Mouse (Mus musculus) left cerebral cortex, postnatal 4 days (tissue): ENCODE measurements around the gene Pdlim4. TPM values are rescaled to one million over a fixed set of nuclear protein-coding genes. Genes with fewer than 3 reads are reported as not detected.
"Not testable (repeated sequence)": the region's sequence is repeated elsewhere in the genome, so short reads cannot be mapped to it uniquely, and the experiment has no call there.

Experiments used
- DNase-seq: peaks from one replicate; pipeline ENCODE4 v3.0.0-alpha.2; 2022
- intact Hi-C: fragments of 180-260 bp; cut with DNase I; formaldehyde crosslinking; loops from one replicate; pipeline ENCODE4 v1.15.1; 2025
- total RNA-seq, 2 experiments: library from RNA; stranded (reverse); gene quantifications; 2 replicates each; pipeline ENCODE4 v1.2.3; 2021

Pdlim4 gene
- total RNA-seq, 2 experiments from 2014 or later: 11.9 to 13.5 TPM

DNA sequence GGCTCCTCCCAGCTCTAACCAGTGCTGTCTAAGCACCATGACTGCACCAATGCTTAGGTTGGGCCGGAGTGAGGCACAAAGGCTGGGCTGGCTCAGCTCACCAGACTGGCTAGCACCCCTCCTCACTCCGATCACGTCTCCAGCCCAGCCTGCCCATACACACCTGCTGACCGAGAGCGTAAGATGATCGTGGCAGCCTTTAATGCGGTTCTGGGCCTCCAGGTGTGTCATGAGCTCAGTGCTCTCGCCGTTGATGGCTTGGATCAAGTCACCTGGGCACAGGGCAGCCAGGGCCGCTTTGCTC, 5.4 kb downstream of the Pdlim4 start:
- intact Hi-C loops: loop anchor here (10.0 kb wide), 1 partner anchor 129 kb away; no protein-coding TSS in a partner anchor
- no peak for DNase-seq

DNA sequence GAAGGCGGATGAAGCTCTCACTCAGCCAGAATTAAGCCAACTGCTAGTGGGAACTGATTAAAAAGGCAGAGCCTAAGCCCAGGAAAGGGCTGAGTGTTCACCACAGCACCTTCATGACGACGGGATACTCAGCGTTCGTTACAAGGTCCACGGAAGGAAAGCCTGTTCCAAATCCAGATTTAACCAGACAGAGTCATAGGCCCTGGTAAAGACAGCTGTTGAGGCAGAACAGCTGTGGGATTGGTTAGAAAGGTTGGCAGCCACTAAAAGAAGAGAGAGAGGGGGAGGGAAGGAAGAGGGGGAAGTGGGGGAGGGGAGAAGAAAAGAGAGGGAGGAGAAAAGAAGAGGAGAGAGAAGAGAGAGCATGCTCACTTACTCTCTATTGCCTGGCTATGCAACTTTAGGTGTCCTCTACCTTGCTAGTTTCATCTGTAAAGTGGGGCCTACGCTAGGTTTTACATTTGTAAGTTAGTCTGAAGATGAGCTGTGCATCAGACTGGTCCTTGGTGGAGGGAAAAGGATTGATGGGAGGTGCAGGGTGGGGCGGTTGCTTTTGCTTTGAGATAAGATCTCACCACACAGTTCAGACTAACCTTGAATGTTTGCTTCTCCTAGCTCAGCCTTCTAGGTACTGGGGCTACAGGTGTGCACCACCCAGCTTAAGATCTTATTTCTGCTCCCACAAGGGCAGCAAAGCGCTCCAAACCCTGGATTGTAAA, 5.9 kb downstream of the Pdlim4 start:
- intact Hi-C loops: loop anchor here (10.0 kb wide), 1 partner anchor 128 kb away; no protein-coding TSS in a partner anchor

DNA sequence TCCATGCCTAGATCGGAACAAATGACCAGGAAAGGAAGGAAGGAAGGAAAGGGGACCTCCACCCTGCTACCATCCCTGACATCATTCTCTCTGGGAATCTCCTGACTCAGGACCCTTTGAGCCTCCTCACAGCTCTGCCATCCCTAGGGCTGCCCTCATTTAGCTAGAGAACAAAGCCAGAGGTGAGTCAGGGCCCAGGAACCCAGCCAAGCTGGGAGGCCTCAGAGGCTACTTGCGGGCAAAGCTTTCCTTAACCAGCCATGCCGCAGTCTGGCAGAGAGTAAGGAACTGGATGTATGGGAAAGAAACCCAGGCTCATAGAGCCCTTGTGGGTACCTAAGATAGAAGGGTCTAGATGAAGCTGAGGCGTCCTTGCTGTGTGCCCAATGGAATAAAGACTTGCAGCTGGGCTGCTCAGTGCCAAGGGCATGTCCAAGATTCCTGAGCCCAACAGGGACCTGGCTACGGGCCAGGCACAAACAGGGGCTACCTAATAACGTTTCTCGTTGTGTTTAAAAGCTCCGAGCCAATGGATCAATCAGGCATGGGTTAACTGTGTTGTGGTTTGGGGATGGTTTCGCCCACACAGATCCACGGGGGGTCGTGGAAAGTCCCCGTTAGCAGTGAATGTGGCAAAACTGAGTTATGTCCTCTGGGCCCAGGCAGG, 6.6 kb downstream of the Pdlim4 start:
- DNase-seq: peak; percentile 60
- intact Hi-C loops: loop anchor here (10.0 kb wide), 1 partner anchor 127 kb away; no protein-coding TSS in a partner anchor

More for the DNA sequence above, 5.9 kb downstream of the Pdlim4 start:
- no peak for DNase-seq

DNA sequence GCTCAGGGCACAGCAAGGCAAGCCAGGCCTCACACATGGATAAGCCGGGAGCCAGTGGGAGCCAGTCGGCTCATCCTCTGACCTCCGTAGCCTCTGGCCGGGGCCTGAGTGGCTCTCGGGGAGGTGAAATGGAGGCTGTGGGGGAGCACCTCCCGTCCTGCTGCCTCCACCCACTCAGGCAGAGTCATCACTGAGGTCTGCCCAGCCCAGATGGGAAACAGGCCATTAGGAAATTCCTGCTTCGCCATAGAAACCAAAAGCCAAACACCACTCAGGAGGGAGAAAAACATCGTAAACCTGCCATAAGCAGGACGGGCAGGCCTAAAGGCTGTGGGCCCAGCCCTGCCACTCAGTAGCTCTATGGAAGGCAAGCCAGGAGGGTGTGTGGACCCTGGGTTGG, 8.5 kb downstream of the Pdlim4 start:
- intact Hi-C loops: loop anchor here (10.0 kb wide), 1 partner anchor 126 kb away; no protein-coding TSS in a partner anchor
- no peak for DNase-seq

DNA sequence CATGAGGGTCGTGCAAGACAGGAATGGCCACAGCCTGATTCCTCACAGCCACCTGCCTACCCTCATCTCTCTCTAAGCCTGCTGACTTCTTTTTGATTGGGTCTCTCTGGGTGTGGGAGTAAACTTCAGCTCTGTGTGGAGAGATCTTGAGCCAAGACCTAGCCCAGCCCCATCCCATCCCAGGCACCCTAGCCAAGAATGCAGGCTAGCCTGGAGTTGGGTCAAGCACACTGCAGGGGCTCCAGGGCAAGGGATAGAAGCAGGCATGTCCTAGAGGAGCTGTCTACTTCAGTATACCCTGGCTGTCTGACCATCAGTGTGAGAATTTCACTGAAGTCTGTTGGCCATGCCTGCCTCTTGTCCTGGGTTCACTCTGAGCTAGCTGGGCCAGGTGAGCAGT, 9.3 kb downstream of the Pdlim4 start:
- no peak for DNase-seq
- intact Hi-C loops: no loop called here

DNA sequence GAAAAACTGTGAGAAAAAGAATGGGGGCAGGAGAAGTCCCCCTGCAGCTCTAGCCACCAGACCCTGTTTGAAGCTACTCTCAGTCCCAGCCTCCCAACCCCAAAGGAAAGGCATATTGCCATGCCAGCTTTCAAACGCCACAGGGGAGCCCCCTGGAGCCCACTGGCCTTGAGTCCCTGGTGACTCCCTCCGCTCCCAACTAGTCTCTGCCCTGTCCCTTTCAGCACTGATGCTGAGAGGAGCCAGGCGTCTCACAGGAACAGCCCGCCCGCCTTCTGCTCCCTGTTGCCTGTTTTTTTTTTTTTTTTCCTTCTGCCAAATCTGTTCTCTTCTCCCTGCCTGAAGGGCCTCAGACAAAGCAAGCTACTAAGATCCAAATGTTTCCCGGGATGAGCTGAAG, 10.2 kb downstream of the Pdlim4 start:
- intact Hi-C loops: no loop called here
- DNase-seq: peak; percentile 64

DNA sequence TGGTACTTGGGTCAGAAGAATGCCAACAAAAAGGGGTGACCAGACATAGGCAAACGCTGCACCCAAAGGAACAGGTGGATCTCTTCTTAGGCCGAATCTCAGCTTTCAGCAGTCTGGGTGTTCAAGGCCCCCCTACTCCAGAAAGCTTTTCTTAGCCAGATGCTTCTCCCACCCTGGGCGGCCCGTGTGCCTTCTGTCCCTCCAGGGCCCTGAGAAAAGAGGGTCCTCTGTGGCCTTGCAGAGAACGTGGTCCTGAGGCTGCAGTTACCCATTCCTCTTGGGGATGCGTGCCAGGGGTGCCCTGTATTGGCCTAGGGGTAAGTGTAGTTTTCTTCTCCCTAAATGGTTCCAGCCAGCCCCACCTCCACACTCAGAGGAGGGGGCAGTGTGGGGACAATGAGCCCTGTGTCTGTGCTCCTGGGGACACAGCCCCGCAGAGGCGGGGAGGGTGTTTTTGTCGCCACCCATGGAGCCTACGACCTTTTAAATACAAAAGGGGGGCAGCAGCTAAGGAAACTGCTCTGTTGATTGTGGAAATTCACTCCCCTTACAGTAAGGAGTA, 10.7 kb downstream of the Pdlim4 start:
- intact Hi-C loops: no loop called here
- DNase-seq: no peak

DNA sequence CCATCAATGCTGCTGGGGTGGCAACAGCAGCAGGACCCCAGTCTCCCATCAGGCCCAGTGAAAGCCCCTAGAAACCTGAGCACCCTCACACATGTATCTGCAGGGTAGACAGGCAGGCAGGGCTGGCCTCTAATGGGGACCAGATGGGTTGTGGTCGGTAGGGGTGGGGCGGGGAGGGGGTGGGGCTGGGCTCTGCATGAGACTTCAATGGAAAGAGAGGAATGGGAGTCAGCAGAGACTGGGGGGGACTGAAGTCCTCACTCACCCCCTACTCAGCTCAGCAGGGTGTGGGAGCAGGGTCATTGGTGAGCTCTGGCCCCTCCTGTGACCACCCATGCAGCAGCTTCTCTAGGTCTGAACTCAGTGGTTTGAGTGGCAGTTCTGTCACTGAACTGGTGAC, 11.4 kb downstream of the Pdlim4 start:
- intact Hi-C loops: no loop called here
- no peak for DNase-seq

DNA sequence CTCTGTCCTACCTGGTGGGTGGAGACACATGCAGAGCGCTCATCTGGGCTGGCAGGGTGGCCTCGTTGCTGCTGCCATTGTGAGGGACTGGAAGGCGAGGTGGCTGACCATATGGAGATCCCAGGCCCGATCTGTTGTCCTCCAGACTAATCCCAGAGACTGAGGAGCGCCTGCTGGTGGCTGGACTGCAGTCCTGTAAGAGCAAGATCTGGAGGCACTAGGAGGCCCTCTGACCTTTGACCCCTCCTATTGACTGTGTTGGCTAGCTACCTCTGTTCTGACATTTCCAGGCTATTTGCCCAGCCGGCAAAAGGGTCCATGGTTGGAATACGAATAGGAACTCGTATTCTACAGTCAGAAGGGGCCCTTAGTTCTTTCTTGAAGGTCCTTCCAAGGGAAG, 12.7 kb downstream of the Pdlim4 start:
- intact Hi-C loops: no loop called here
- DNase-seq: peak; percentile 66

DNA sequence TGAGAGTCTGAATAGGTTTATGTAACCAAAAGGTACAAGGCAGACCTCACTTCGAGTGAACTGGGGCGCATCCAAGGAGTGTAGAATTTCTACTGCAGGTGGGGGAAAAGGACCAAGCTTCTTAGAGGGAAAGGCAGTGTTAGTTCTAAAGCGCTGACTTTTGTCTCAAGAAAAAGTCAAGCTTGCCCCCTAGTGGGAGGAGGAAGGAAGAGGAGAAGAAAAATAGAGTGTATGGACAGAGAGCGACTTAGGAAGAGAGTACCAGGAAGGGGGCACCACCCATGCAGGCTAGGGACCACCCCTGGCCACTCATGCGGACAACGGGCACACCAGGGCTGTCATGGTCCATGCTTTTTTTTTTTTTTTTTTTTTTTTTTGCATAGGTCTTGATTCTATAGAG, 14.6 kb downstream of the Pdlim4 start:
- intact Hi-C loops: loop anchor here (5.0 kb wide), 1 partner anchor 52 kb away; no protein-coding TSS in a partner anchor
- peak; percentile 35 for DNase-seq

DNA sequence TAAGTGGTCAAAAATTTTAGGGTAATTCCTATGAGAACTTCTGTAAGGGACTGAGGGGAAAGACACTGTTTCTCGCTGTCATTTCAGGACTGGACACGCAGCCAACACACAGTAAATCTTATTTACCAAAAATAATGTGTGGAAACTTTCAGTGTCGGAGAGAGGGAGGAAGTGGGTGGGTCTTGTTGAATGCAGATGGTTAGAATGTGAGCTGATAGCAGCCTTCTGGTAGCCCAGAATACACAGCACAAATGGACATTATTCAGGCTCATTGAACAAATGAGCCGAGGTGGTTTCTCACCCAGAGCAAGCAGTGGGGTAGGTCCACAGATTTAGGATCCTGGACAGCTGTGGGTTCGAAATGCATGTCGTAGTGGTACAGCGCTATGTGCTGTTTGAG, 15.7 kb downstream of the Pdlim4 start:
- intact Hi-C loops: loop anchor here (5.0 kb wide), 1 partner anchor 51 kb away; no protein-coding TSS in a partner anchor
- no peak for DNase-seq

DNA sequence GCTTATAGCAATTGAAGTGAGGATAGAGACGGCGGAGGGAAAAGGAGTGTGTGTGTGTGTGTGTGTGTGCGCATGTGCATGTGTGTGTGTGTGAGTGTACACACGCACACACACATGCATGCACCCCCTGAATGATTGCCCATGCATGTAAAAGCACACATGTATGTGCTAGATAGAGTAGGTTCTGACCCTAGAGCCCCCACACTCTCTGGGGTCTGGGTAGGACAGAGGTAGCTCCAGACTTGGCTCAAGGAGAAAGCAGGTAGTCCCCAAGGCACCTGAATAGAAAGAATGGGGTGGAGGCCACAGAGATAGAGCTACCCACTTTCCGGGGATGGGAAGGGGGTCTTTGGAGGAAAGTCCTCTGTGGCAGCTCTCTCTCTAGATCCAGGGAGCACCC, 16.7 kb downstream of the Pdlim4 start:
- no peak for DNase-seq
- intact Hi-C loops: loop anchor here (5.0 kb wide), 1 partner anchor 50 kb away; no protein-coding TSS in a partner anchor

DNA sequence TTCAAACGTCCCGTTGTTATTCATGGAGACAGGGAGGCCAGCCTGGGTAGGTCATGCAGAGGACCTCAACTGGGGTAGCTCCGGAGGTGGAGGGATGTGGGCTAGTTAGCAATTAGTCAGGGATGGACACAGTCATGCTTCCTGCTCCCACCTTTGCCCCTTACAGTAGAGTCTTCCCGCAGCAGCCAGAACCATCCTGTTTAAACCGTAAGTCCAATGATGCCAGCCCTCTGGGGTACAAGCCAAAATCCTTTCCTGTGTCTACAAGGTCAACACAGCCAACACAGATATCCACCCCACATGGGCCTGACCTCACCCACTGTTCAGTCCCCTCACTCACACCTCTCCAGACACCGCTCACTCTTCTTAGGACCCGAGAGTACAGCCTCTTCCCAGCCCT, 17.7 kb downstream of the Pdlim4 start:
- DNase-seq: no peak
- intact Hi-C loops: loop anchor here (5.0 kb wide), 1 partner anchor 49 kb away; no protein-coding TSS in a partner anchor

DNA sequence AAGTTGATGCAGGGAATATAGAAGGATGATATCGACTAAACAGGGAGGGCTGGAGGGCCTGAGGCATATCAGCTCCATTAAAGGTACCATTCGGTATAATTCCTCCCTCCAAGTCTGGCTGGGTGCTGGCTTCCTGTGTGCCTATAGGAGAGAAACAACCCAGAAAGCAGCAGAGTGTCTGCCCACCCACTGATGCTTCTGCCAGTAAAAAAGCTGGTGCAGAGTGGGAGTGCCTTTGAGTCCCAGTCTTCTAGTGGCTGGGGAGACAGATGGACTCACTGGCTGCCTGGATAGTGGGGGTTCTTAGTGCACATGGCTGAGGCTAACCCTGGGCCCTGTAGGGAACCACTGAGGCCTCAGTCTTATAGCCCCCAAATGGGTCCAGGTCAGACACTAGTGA, 18.6 kb downstream of the Pdlim4 start:
- DNase-seq: no peak
- intact Hi-C loops: loop anchor here (5.0 kb wide), 1 partner anchor 48 kb away; no protein-coding TSS in a partner anchor

DNA sequence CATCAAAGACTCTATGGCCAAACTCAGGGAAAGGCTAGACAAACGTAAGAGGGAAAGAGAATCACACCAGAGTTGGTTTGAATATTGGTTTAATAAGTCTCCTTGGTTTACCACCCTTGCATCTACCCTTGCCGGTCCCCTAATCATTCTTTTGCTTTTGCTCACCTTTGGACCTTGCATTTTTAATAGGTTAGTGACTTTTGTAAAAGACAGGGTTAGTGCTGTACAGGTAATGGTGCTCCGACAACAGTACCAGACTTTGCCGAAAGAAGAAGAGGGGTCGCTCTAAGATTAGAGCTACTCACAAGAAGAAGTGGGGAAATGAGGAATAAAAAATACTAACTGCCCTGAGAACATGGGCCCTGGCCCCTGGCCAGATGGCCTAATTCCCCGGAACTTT, 28.1 kb downstream of the Pdlim4 start:
- intact Hi-C loops: no loop called here
- no peak for DNase-seq

DNA sequence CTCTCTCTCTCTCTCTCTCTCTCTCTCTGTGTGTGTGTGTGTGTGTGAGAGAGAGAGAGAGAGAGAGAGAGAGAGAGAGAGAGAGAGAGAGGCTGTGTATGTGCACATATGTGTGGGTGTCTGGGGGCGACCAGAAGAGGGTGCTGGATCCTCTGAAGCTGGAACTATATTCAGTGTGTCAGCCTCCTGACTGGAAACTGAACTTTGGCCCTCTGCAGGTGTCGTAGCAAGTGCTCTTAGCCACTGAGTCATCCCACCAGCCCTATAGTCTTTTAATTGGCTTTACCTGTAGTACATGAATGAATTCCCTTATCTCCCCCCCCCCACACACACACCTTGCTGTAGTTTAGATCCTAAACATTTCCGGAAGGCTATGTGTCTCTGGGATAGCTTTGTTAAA, 35.9 kb downstream of the Pdlim4 start:
- DNase-seq, intact Hi-C loops: not testable (repeated sequence)

DNA sequence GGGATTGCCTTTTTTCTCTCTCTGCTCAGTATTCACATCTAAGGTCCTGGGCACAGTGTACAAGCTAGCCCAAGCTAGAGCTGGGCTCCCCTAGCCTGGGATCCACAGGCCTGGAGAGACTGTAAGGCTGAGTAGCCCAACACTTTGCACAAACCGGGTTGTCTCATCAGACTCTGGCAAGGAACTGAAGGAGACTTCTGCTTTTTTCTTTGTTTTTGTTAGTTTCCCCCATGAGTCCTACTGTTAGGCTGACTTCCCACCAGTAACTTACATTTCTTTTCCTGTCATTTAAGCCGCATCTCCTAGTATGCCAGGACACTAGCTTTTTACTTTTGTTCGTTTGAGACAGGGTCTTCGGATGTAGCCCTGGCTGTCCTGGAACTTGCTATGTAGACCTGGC, 39.8 kb downstream of the Pdlim4 start:
- intact Hi-C loops: no loop called here
- no peak for DNase-seq

DNA sequence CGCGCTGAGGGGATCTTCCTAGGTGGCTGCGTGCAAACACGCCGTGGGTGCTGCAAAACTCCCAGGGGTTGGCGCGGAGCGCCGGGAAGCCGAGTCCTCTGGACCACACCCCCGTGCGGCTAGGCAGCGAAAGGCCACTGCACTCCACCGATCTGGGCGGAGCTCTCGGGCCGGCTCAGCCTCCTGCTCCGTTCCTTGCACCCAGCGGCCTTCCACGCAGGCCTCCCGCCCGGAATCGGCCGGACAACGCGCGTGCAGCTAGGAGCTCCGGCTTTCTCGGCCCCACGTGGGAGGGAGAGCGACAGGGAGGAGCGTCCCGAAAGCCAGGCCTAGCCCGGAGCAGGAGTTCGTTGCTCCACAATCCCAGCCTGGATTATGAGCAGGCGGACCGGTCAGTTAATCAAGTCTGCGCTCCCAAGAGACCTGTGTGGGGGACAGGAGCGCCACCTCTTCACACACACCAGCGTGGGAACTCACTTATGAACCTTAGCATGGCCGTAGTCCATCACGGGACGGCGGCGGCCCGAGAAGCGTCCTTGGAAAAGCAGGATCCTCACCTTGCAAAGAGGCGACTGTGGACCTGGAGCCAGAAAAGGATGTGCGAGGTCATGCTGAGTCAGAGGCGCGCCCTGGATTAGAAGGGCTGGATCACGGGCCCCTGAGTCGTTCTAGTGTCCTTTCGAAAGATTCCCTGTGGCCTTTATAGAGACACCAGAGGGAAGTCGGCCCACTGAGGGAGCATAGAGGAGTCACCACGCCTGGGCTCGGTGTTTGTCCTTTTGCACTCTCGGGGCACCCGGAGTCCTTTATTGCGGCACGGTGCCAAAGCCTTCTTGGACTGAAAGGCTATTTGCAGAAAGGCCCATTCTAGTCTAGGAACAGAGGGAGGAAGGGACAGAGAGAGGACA, 40.5 kb downstream of the Pdlim4 start, which contains the start of gene Slc22a4:
TSS of gene Slc22a4 (minus strand) at position 47 of the 908 bp plus-strand sequence.
- peak; percentile 62 for DNase-seq
- intact Hi-C loops: no loop called here

DNA sequence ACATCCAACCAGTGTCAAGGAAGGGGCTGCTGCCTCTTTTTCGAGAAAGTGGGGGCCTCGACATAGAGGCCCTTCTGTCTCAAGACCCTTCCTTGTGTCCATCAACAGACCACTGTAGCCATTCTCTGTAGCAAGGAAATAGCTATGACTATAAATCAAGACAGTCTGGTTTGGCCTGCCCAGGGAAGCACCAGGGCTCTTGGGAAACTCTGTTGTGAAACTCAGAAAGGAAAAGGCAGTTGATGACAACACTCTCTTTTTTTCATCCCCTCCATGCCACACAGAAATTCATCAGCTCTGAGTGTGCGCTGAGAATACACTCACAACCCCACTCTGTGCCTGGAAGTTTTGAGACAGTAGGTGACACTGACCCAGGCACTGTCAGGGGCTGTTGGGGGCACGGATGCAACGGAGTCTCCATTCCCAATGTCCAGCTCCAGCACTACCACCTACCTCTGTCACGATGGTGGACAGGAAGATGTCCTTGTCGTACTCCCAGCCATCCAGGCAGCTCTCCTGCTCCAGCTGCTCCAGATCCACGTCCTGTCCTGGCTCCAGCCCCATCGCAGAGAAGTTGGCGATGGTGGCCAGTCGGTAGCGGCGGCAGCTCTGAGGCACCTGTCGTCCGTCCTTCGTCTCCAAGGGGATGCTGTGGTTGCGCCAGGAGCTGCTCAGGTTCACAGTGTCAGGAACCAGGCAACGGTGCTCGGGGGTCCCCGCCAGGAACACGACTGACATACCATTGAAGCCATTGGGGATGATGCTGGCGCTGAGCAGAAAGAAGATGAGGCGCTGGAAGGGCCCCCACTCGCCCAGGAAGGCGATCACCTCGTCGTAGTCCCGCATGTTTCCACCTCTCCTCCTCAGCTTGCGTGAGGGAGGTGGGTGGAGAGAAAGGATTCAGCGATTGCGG, 41.4 kb downstream of the Pdlim4 start:
- peak; percentile 18 for DNase-seq
- intact Hi-C loops: no loop called here
